Comparison of ENCODE assay signal across 8 mouse cellular contexts in the genomic region with DNA sequence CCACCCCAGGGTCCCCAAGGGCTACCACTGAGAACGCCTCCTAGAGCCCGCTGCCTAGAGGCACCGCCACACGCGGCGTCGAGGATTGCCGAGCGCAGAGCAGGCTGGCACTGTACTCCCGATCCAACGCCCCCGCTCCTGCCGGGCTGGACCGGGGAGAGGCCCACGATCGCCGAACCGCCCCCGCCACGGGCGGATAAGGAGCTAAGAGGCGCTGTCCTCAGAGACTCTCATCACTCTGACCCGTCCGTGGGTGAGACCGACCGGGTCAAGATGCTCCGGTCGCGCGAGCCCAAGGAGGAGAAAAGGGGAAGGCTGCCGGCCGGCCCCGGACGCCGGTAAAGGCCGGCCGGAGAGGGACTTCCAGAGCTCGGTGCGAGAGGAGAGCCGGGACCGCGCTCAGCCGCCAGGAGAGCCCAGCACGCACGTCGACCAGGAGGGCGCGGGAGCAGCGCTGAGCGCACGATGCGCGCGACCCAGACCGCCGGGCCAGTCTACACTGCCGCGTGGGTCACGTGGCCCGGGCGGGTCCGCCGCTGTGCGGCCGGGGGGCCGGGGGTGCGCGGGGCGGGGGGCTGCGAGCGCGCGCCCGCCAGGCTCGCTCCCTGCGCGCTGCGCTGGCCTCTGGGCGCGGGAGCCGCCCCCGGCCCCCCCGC. TPM values are rescaled to one million over a fixed set of nuclear protein-coding genes. Genes with fewer than 3 reads are reported as not detected.
A peak's percentile ranks its signal among the peaks of the same experiment; 100 is the strongest.
DNase-seq lines count a peak whose midpoint lies in the region; ATAC-seq lines count a peak whose summit lies in the region.

A gene (plus strand): TSS at position 354 of the 656 bp plus-strand sequence.

- no peaks in the 10 kb centered on the region for H3K36me3 ChIP-seq in kidney, embryonic 15.5 days
- no peaks in the 10 kb centered on the region for H3K36me3 ChIP-seq in embryonic facial prominence, embryonic 14.5 days (ENCODE audit: control insufficient read depth, insufficient read depth, low read length)
- no peaks in the 10 kb centered on the region for H3K36me3 ChIP-seq in intestine, embryonic 15.5 days
- no peaks in the 10 kb centered on the region for H3K36me3 ChIP-seq in midbrain, embryonic 14.5 days (ENCODE audit: control insufficient read depth, insufficient read depth, low read length)

- 2% methylated on average over 53 of the region's 83 CpGs for WGBS in kidney, embryonic 15.5 days
- WGBS in embryonic facial prominence, embryonic 14.5 days = under 1% methylated on average over 45 of the region's 83 CpGs
- WGBS in intestine, embryonic 15.5 days = 2% methylated on average over 68 of the region's 83 CpGs
- WGBS in midbrain, embryonic 14.5 days = 1% methylated on average over 61 of the region's 83 CpGs

- intact Hi-C loops in left cerebral cortex, postnatal 4 days (cut with DNase I) = loop anchor here (10.0 kb wide), 2 partner anchors 184 to 314 kb away; a partner anchor contains a TSS

- H3K4me3 ChIP-seq in kidney, embryonic 15.5 days (replicated peaks) = peak within 1 kb of the TSS; percentile 44
- peak within 1 kb of the TSS; percentile 44 for H3K4me3 ChIP-seq in embryonic facial prominence, embryonic 14.5 days (ENCODE audit: low read depth, low read length)
- H3K4me3 ChIP-seq in intestine, embryonic 15.5 days (replicated peaks) = peak within 1 kb of the TSS; percentile 38
- H3K4me3 ChIP-seq in midbrain, embryonic 14.5 days (replicated peaks; ENCODE audit: low read depth, low read length) = peak within 1 kb of the TSS; percentile 38

- no peak for DNase-seq in kidney, adult 8-10 months
- peak; percentile 43 for DNase-seq in embryonic facial prominence, embryonic 14.5 days (ENCODE audit: low spot score)
- DNase-seq in midbrain, embryonic 14.5 days = peak; percentile 74
- DNase-seq in urinary bladder, postnatal 4 days (ENCODE audit: low spot score in 2 of 2) = no peak
- DNase-seq in spleen, postnatal 36 days (ENCODE audit: low spot score in 2 of 2) = no peak
- no peak for DNase-seq in left cerebral cortex, postnatal 4 days

- H3K27me3 ChIP-seq in kidney, embryonic 15.5 days = peaks cover 100% of the 10 kb centered on the region
- H3K27me3 ChIP-seq in embryonic facial prominence, embryonic 14.5 days (replicated peaks; ENCODE audit: control insufficient read depth, insufficient read depth, low read length) = peaks cover 99% of the 10 kb centered on the region
- peaks cover 95% of the 10 kb centered on the region for H3K27me3 ChIP-seq in intestine, embryonic 15.5 days (replicated peaks)
- peaks cover 81% of the 10 kb centered on the region for H3K27me3 ChIP-seq in midbrain, embryonic 14.5 days (ENCODE audit: control insufficient read depth, insufficient read depth, low read length)

- peak within 1 kb of the TSS; percentile 72 for H3K4me2 ChIP-seq in kidney, embryonic 15.5 days
- peak within 1 kb of the TSS; percentile 70 for H3K4me2 ChIP-seq in embryonic facial prominence, embryonic 14.5 days (ENCODE audit: low read depth, low read length)
- peak within 1 kb of the TSS; percentile 70 for H3K4me2 ChIP-seq in intestine, embryonic 15.5 days (replicated peaks)
- peak within 1 kb of the TSS; percentile 59 for H3K4me2 ChIP-seq in midbrain, embryonic 14.5 days (ENCODE audit: low read length)

- no peak within 1 kb of the TSS for H3K27ac ChIP-seq in kidney, embryonic 15.5 days
- H3K27ac ChIP-seq in embryonic facial prominence, embryonic 14.5 days (replicated peaks; ENCODE audit: low read depth, low read length) = no peak within 1 kb of the TSS; the same call in 1 of the 2 replicates
- no peak within 1 kb of the TSS for H3K27ac ChIP-seq in intestine, embryonic 15.5 days
- H3K27ac ChIP-seq in midbrain, embryonic 14.5 days (replicated peaks; ENCODE audit: low read depth, low read length) = no peak within 1 kb of the TSS

- peak; percentile 71 for ATAC-seq in kidney, embryonic 15.5 days (replicated peaks; ENCODE audit: low FRiP score)
- peak; percentile 81 for ATAC-seq in embryonic facial prominence, embryonic 14.5 days (ENCODE audit: low read depth)
- peak; percentile 71 for ATAC-seq in intestine, embryonic 15.5 days
- ATAC-seq in midbrain, embryonic 14.5 days (ENCODE audit: low FRiP score, low TSS enrichment) = peak; percentile 80; the same call in 1 of the 2 replicates

- no peaks in the 10 kb centered on the region for H3K9me3 ChIP-seq in kidney, embryonic 15.5 days (replicated peaks)
- H3K9me3 ChIP-seq in embryonic facial prominence, embryonic 14.5 days (ENCODE audit: control insufficient read depth, low read length) = no peaks in the 10 kb centered on the region
- H3K9me3 ChIP-seq in intestine, embryonic 15.5 days = no peaks in the 10 kb centered on the region
- no peaks in the 10 kb centered on the region for H3K9me3 ChIP-seq in midbrain, embryonic 14.5 days (ENCODE audit: control insufficient read depth, low read length)

- H3K9ac ChIP-seq in kidney, embryonic 15.5 days = peak within 1 kb of the TSS; percentile 15; the same call in 1 of the 2 replicates
- peak within 1 kb of the TSS; percentile 49 for H3K9ac ChIP-seq in embryonic facial prominence, embryonic 14.5 days (ENCODE audit: low read depth, low read length)
- H3K9ac ChIP-seq in intestine, embryonic 15.5 days = no peak within 1 kb of the TSS
- peak within 1 kb of the TSS; percentile 14; the same call in 1 of the 2 replicates for H3K9ac ChIP-seq in midbrain, embryonic 14.5 days (replicated peaks; ENCODE audit: low read length)

- peaks cover 19% of the 10 kb centered on the region for H3K4me1 ChIP-seq in kidney, embryonic 15.5 days
- H3K4me1 ChIP-seq in embryonic facial prominence, embryonic 14.5 days (ENCODE audit: control insufficient read depth, insufficient read depth, low read length) = 0 out of 2 replicates have a peak, but pooled peaks cover 4% of the 10 kb centered on the region
- peaks cover 8% of the 10 kb centered on the region for H3K4me1 ChIP-seq in intestine, embryonic 15.5 days (replicated peaks)
- no peaks in the 10 kb centered on the region for H3K4me1 ChIP-seq in midbrain, embryonic 14.5 days (ENCODE audit: control insufficient read depth, insufficient read depth, low read length)

RNA-seq across cellular contexts. Expression of the gene that starts here (rescaled TPM):
- 1.5 and 2.6 TPM in 2 replicates for polyA plus RNA-seq in kidney, embryonic 15.5 days (2015; fragmentation: Nextera tagmentation; extraction: Ambion mirVana)
- 1.8 and 2.9 TPM in 2 replicates for polyA plus RNA-seq in embryonic facial prominence, embryonic 14.5 days (2014; fragmentation: Nextera tagmentation; extraction: Ambion mirVana)
- polyA plus RNA-seq in intestine, embryonic 15.5 days (2015; fragmentation: Nextera tagmentation; extraction: Ambion mirVana) = 0.65 and 1.1 TPM in 2 replicates
- 0.70 and 3.0 TPM in 2 replicates for polyA plus RNA-seq in midbrain, embryonic 14.5 days (2014; fragmentation: Nextera tagmentation; extraction: Ambion mirVana)
- 1 to 10 TPM in 1 of 2 experiments, under 1 TPM in 1; 0.28 to 1.1 TPM for total RNA-seq in left cerebral cortex, postnatal 4 days (2021)

Comparison
In these comparisons a context has a peak if more than half of its experiments do, and no peak if none do; other contexts are left out.
1. DNase-seq: peak in embryonic facial prominence, embryonic 14.5 days (single experiment) and midbrain, embryonic 14.5 days (single experiment); none in kidney, adult 8-10 months (0 of 2), urinary bladder, postnatal 4 days (0 of 2), spleen, postnatal 36 days (0 of 2) and left cerebral cortex, postnatal 4 days (single experiment).
2. Peak in every context shown above with its lines, with median percentiles within 50 percentile points of each other: ATAC-seq, H3K4me2 ChIP-seq and H3K4me3 ChIP-seq.